ENCODE assay signal across 23 mouse cellular contexts in the genomic region with DNA sequence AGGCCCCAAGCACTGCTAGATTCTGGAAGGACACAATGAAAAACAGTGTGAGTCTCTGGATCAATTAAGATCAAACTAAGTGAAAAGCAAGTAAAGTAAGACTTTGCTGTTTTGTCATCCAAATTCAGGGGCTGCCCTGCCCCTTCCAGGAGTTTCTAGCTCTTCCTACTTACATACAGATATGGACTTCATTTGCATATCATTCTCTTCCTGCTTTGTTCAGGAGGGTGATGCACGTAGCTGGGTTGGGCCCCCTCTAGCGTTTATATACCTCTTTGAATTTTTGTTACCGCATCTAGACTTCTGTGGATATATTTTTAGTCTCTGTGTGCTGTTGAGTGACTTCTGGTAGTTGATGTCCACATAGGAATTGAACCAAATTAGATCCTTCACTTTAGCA. TPM values are rescaled to one million over a fixed set of nuclear protein-coding genes. Genes with fewer than 3 reads are reported as not detected.
DNase-seq lines count a peak whose midpoint lies in the region; ATAC-seq lines count a peak whose summit lies in the region.
"Had no signal": no experiment of that assay in that cellular context is flagged by ENCODE, and none has a peak within 500 bp of the region (broad histone marks: within the 10 kb centered on the region; RNA-seq: fewer than 3 reads in every experiment).

No protein-coding gene starts in this region.

- peak; percentile 38 for DNase-seq in CD4-positive, CD25-positive, alpha-beta regulatory T cell, adult 2 months (ENCODE audit: low read depth, low spot score)
- peak; percentile 17 for DNase-seq in ES-CJ7 (ENCODE audit: low read depth, low spot score)
- no peak for DNase-seq in urinary bladder, postnatal 10 days (ENCODE audit: low spot score)
- DNase-seq in ovary, postnatal 10 days (ENCODE audit: low spot score), result no peak
- DNase-seq in urinary bladder, adult 18-20 months (ENCODE audit: low spot score in 2 of 2), result no peak
- DNase-seq: adrenal gland, postnatal 14 days; B cell, adult 2 months; cerebellum, adult 18-20 months; cerebellum, postnatal 10 days; embryo, embryonic 11 days; gastrocnemius, postnatal 36 days; heart, adult 18-20 months; heart, postnatal 10 days; heart, postnatal 4 days had no signal

- ATAC-seq in common myeloid progenitor, adult 5-6 weeks (replicated peaks; ENCODE audit: low read depth, poor library complexity, severe bottlenecking), result peak; percentile 82
- peak; percentile 95 for ATAC-seq in megakaryocyte-erythroid progenitor cell, adult 5-6 weeks (replicated peaks; ENCODE audit: low FRiP score, low TSS enrichment, poor library complexity, severe bottlenecking)
- ATAC-seq: activated CD4-positive, CD25-positive, alpha-beta regulatory T cell, adult 4 months; forebrain, embryonic 15.5 days; hindbrain, embryonic 16.5 days had no signal

RNA-seq across cellular contexts. Expression of a gene that starts 0.6 kb away (rescaled TPM):
- not detected in 2 replicates for total RNA-seq in common myeloid progenitor, adult 5-6 weeks (2017)
- total RNA-seq in megakaryocyte-erythroid progenitor cell, adult 5-6 weeks (2014; fragmentation: Nextera tagmentation), result not detected in 2 replicates
- not detected in 2 replicates for total RNA-seq in megakaryocyte-erythroid progenitor cell, adult 5-6 weeks (2017)
- total RNA-seq: adrenal gland, adult 18-20 months; adrenal gland, postnatal 14 days; CH12.LX; ES-E14; gastrocnemius, adult 8-10 months; gastrocnemius, postnatal 36 days; heart, adult 18-20 months; heart, postnatal 10 days; heart, postnatal 4 days had no signal

RNA-seq across cellular contexts. Expression of a gene that starts 6.7 kb away (rescaled TPM):
- not detected in 2 replicates for total RNA-seq in common myeloid progenitor, adult 5-6 weeks (2017)
- not detected in 2 replicates for total RNA-seq in megakaryocyte-erythroid progenitor cell, adult 5-6 weeks (2014; fragmentation: Nextera tagmentation)
- not detected in 2 replicates for total RNA-seq in megakaryocyte-erythroid progenitor cell, adult 5-6 weeks (2017)
- total RNA-seq: adrenal gland, adult 18-20 months; adrenal gland, postnatal 14 days; CH12.LX; ES-E14; gastrocnemius, adult 8-10 months; gastrocnemius, postnatal 36 days; heart, adult 18-20 months; heart, postnatal 10 days; heart, postnatal 4 days had no signal

RNA-seq across cellular contexts. Expression of a gene that starts 8.4 kb away (rescaled TPM):
- total RNA-seq in common myeloid progenitor, adult 5-6 weeks (2017), result not detected in 2 replicates
- not detected in 2 replicates for total RNA-seq in megakaryocyte-erythroid progenitor cell, adult 5-6 weeks (2014; fragmentation: Nextera tagmentation)
- not detected in 2 replicates for total RNA-seq in megakaryocyte-erythroid progenitor cell, adult 5-6 weeks (2017)
- total RNA-seq: adrenal gland, adult 18-20 months; adrenal gland, postnatal 14 days; CH12.LX; ES-E14; gastrocnemius, adult 8-10 months; gastrocnemius, postnatal 36 days; heart, adult 18-20 months; heart, postnatal 10 days; heart, postnatal 4 days had no signal

RNA-seq across cellular contexts. Expression of a gene that starts 24.0 kb away (rescaled TPM):
- 31.7 and 33.6 TPM in 2 replicates for total RNA-seq in common myeloid progenitor, adult 5-6 weeks (2017)
- 10.2 and 20.0 TPM in 2 replicates for total RNA-seq in megakaryocyte-erythroid progenitor cell, adult 5-6 weeks (2014; fragmentation: Nextera tagmentation)
- total RNA-seq in megakaryocyte-erythroid progenitor cell, adult 5-6 weeks (2017), result 24.0 and 31.5 TPM in 2 replicates

RNA-seq across cellular contexts. Expression of a gene that starts 30.0 kb away (rescaled TPM):
- total RNA-seq in common myeloid progenitor, adult 5-6 weeks (2017), result 0.23 TPM in 1 of 2 replicates, not detected in the other
- total RNA-seq in megakaryocyte-erythroid progenitor cell, adult 5-6 weeks (2014; fragmentation: Nextera tagmentation), result not detected in 2 replicates
- total RNA-seq in megakaryocyte-erythroid progenitor cell, adult 5-6 weeks (2017), result 0.04 TPM in 1 of 2 replicates, not detected in the other
- total RNA-seq: adrenal gland, adult 18-20 months; adrenal gland, postnatal 14 days; CH12.LX; ES-E14; gastrocnemius, adult 8-10 months; heart, postnatal 4 days had no signal

Comparison
In these comparisons a context has a peak if more than half of its experiments do, and no peak if none do; other contexts are left out.
1. DNase-seq: peak in CD4-positive, CD25-positive, alpha-beta regulatory T cell, adult 2 months (single experiment) and ES-CJ7 (single experiment); none in urinary bladder, postnatal 10 days (single experiment), ovary, postnatal 10 days (single experiment) and urinary bladder, adult 18-20 months (0 of 2).